14 mouse cellular contexts compared by ENCODE assay signal in genomic region chr1:178797388-178797787, GRCm38 (mm10).
"Had no signal": no experiment of that assay in that cellular context is flagged by ENCODE, and none has a peak within 500 bp of the region (broad histone marks: within the 10 kb centered on the region; RNA-seq: fewer than 3 reads in every experiment).

No protein-coding gene starts in this region.

- H3K27ac ChIP-seq: limb, embryonic 15.5 days; liver, embryonic 12.5 days; midbrain, embryonic 15.5 days had no signal

- H3K27me3 ChIP-seq: limb, embryonic 15.5 days; midbrain, embryonic 15.5 days; neural tube, embryonic 13.5 days had no signal

- H3K9ac ChIP-seq: limb, embryonic 15.5 days; liver, embryonic 12.5 days; lung, embryonic 14.5 days; midbrain, embryonic 15.5 days; neural tube, embryonic 13.5 days had no signal

- H3K4me2 ChIP-seq: limb, embryonic 15.5 days; liver, embryonic 12.5 days; lung, embryonic 14.5 days; midbrain, embryonic 15.5 days; neural tube, embryonic 13.5 days had no signal

- DNase-seq: kidney, postnatal 14 days; lung, embryonic 14.5 days; lung, postnatal 10 days; lung, postnatal 4 days; retina, postnatal 1 day; right cerebral cortex, postnatal 4 days; spleen, adult 18-20 months; thymus, adult 18-20 months; thymus, postnatal 14 days had no signal

- H3K9me3 ChIP-seq: limb, embryonic 15.5 days; liver, embryonic 12.5 days; midbrain, embryonic 10.5 days; midbrain, embryonic 15.5 days; neural tube, embryonic 13.5 days had no signal

- H3K36me3 ChIP-seq: limb, embryonic 15.5 days; liver, embryonic 12.5 days; midbrain, embryonic 10.5 days; midbrain, embryonic 15.5 days; neural tube, embryonic 13.5 days had no signal

- H3K4me3 ChIP-seq: limb, embryonic 15.5 days; liver, embryonic 12.5 days; midbrain, embryonic 15.5 days; neural tube, embryonic 13.5 days had no signal
